Mouse (Mus musculus) forebrain, postnatal 0 days (tissue): ENCODE data around the gene Tnfsfm13. TPM values are rescaled to one million over a fixed set of nuclear protein-coding genes. Genes with fewer than 3 reads are reported as not detected.

Experiments
- ATAC-seq: fragments of 200-750 bp; cut with Nextera tagmentation; 2 replicates; pipeline ENCODE4 v1.8.0; 2017; ENCODE audit warnings: mild to moderate bottlenecking, moderate library complexity
- DNase-seq: peaks from one replicate; pipeline ENCODE4 v3.0.0-alpha.2; 2015
- H3K27ac ChIP-seq: fragments of 300-500 bp; sonication (generic); 2 replicates; pipeline ENCODE4 v1.5.1; 2014; ENCODE audit warnings: low read depth, mild to moderate bottlenecking, antibody characterized with exemption, low read length, moderate library complexity, mixed read lengths
- H3K27me3 ChIP-seq: fragments of 300-500 bp; sonication (generic); 2 replicates; pipeline ENCODE4 v1.6.1; 2014; ENCODE audit warnings: mild to moderate bottlenecking, low read length, mixed read lengths; ENCODE audit not compliant: insufficient read depth
- H3K36me3 ChIP-seq: fragments of 300-500 bp; sonication (generic); 2 replicates; pipeline ENCODE4 v1.6.1; 2014; ENCODE audit warnings: mild to moderate bottlenecking, moderate library complexity; ENCODE audit not compliant: insufficient read depth
- H3K4me1 ChIP-seq: fragments of 300-500 bp; sonication (generic); 2 replicates; pipeline ENCODE4 v1.6.1; 2014; ENCODE audit warnings: antibody characterized with exemption; ENCODE audit not compliant: insufficient read depth
- H3K4me2 ChIP-seq: fragments of 300-500 bp; sonication (generic); 2 replicates; pipeline ENCODE4 v1.6.1; 2014; ENCODE audit warnings: low read depth, mild to moderate bottlenecking, moderate library complexity
- H3K4me3 ChIP-seq: fragments of 300-500 bp; sonication (generic); 2 replicates; pipeline ENCODE4 v1.5.1; 2014; ENCODE audit warnings: low read depth, low read length, mixed read lengths
- H3K9ac ChIP-seq: fragments of 300-500 bp; sonication (generic); 2 replicates; pipeline ENCODE4 v1.6.1; 2014; ENCODE audit warnings: mild to moderate bottlenecking
- H3K9me3 ChIP-seq: fragments of 300-500 bp; sonication (generic); 2 replicates; pipeline ENCODE4 v1.6.1; 2016; ENCODE audit warnings: low read length
- CTCF ChIP-seq: sonication (generic); IDR thresholded peaks from 2 replicates; pipeline ENCODE4 v1.5.1; 2016; ENCODE audit warnings: antibody characterized with exemption, control low read depth, low read depth
- WGBS: fragments of 180-500 bp; shearing (Covaris S2); extraction: QIAGEN DNeasy Blood & Tissue Kit; methylation state at CpG from one replicate; pipeline ENCODE4 v1.1.7; 2014; 5-methylcytosine and 5-hydroxymethylcytosine counted together
- polyA plus RNA-seq: library from polyadenylated mRNA; unstranded; fragments of >200 nt; fragmentation: Nextera tagmentation; extraction: Ambion mirVana; gene quantifications from 2 replicates; pipeline ENCODE4 v1.2.1, GENCODE M21; 2015
- total RNA-seq: library from RNA; depleted of rRNA; stranded (reverse); fragments of >200 nt; gene quantifications from 2 replicates; pipeline ENCODE4 v1.2.3, GENCODE M21; 2014

Gene Tnfsfm13
- total and polyA plus RNA-seq, 2 experiments from 2014 or later: 0.95 to 2.1 TPM

- peak within 1 kb of the TSS; percentile 74 for H3K4me3 ChIP-seq
- H3K4me2 ChIP-seq: peak within 1 kb of the TSS; percentile 82
- H3K4me1 ChIP-seq: peaks cover 14% of the 10 kb centered on the region
- H3K27ac ChIP-seq: peak within 1 kb of the TSS; percentile 84
- DNase-seq (peak; percentile 99), ATAC-seq (peak; percentile 99)
- H3K9ac ChIP-seq: peak within 1 kb of the TSS; percentile 69
- H3K36me3 ChIP-seq: peaks cover 17% of the 10 kb centered on the region
- no peaks in the 10 kb centered on the region for H3K9me3 ChIP-seq
- WGBS: 2% methylated on average over 77 of the region's 80 CpGs
- no peaks in the 10 kb centered on the region for H3K27me3 ChIP-seq
- no peak for TF ChIP-seq CTCF
These were observed 14.3 kb downstream of the Tnfsfm13 start, which contains the start of gene Senp3 for GRCm38 (mm10) chr11:69681314-69682208. Gene Senp3, minus strand, starts transcription at chr11:69682084.

DNA sequence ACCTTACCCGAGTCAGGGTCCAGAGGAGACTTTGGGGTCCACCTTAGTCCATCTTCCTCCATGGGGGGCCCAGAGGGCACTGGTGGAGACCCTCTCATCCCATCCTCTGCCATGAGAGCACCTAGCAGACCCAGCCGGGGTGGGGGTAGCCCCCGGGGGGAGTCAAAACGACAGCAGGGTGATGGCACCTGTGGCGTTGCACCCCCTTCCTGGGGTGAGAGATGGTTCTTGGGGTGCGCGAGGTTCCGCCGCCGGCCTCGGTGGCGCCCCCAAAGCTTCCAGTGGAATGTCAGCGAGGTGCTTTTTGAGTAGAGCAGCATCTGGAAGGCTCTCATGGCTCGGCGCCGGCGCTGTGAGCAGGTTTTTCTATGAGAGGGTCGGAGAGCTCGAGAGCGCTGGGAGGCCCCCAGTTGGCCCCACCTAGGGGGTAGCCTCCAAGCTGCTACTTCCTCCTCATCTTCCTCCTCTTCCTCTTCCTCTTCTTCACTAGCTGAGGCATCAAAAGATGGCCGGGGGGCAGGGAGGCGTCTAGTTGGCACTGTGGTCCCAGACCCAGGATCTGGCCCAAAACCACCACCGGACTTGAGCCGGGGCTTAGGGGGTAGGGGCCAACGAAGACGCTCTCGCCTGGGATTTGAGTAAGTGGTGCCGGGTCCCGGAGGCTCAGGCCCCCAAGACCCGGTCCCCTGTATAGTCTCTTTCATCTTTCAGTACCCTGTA is 15.6 kb downstream of the Tnfsfm13 start:
- no peak for TF ChIP-seq CTCF
- peaks cover 14% of the 10 kb centered on the region for H3K4me1 ChIP-seq
- ATAC-seq (no peak), DNase-seq (no peak)
- H3K27me3 ChIP-seq: no peaks in the 10 kb centered on the region
- WGBS: 91% methylated on average over 30 of the region's 30 CpGs
- H3K9me3 ChIP-seq: no peaks in the 10 kb centered on the region
- H3K4me3 ChIP-seq: 0 out of 2 replicates have a peak overlapping the region, but pooled peaks have one; percentile 74
- H3K4me2 ChIP-seq: peak overlapping the region; percentile 82
- H3K36me3 ChIP-seq: peaks cover 29% of the 10 kb centered on the region
- peak overlapping the region; percentile 69; the same call in 1 of the 2 replicates for H3K9ac ChIP-seq
- H3K27ac ChIP-seq: no peak overlapping the region

- no peak overlapping the region for H3K9ac ChIP-seq
- 91% methylated on average over 2 of the region's 2 CpGs for WGBS
- H3K27ac ChIP-seq: no peak overlapping the region
- no peak for ATAC-seq
- peaks cover 40% of the 10 kb centered on the region for H3K36me3 ChIP-seq
- H3K27me3 ChIP-seq: no peaks in the 10 kb centered on the region
- H3K4me2 ChIP-seq: no peak overlapping the region
- DNase-seq: no peak
- H3K4me1 ChIP-seq: peaks cover 14% of the 10 kb centered on the region
- H3K9me3 ChIP-seq: no peaks in the 10 kb centered on the region
- no peak overlapping the region for H3K4me3 ChIP-seq
- no peak for TF ChIP-seq CTCF
These were observed 16.8 kb downstream of the Tnfsfm13 start for GRCm38 (mm10) chr11:69679144-69679543.

DNA sequence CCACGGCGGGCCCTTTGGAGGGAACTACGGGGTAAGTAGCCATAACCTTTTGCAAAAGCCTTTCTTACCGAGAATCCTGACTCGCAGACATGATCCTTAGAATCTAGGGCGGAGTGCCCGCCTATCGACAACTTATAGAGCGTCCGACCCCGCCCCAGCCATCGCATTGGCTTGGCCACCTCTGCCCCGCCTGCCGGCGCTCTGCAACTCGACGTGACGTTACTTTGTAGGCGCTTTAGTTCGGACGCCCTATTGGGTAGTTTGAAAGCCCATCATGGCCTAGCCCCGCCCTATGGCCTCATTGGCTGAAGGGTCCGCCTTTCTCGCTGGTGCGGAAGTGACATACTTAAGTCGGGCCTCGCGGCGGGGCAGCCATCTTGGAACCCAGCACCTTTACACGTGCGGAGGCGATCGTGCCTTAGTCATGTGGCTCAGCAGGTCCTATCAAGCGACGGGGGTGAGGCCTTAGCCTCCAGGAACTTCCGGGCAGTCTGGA is 23.6 kb downstream of the Tnfsfm13 start, which contains the start of gene Eif4a1:
Gene Eif4a1, minus strand, starts transcription at position 213 of the 496 bp plus-strand sequence.
- Histone ChIP-seq H3K4me3 (peak within 1 kb of the TSS; percentile 100), H3K9me3 (no peaks in the 10 kb centered on the region), H3K27me3 (no peaks in the 10 kb centered on the region), H3K9ac (peak within 1 kb of the TSS; percentile 99), H3K4me1 (peaks cover 17% of the 10 kb centered on the region), H3K4me2 (peak within 1 kb of the TSS; percentile 87), H3K36me3 (peaks cover 63% of the 10 kb centered on the region), H3K27ac (peak within 1 kb of the TSS; percentile 98)
- ATAC-seq (peak; percentile 94), DNase-seq (peak; percentile 100)
- under 1% methylated on average over 36 of the region's 36 CpGs for WGBS
- no peak; the same call in 1 of the 2 replicates for TF ChIP-seq CTCF

GRCm38 (mm10) chr11:69671726-69672124 is 24.2 kb downstream of the Tnfsfm13 start:
- TF ChIP-seq CTCF: no peak
- Histone ChIP-seq H3K4me3 (peak overlapping the region; percentile 100), H3K4me2 (peak overlapping the region; percentile 87), H3K9ac (peak overlapping the region; percentile 99), H3K4me1 (peaks cover 17% of the 10 kb centered on the region), H3K36me3 (peaks cover 65% of the 10 kb centered on the region), H3K27ac (peak overlapping the region; percentile 98), H3K27me3 (no peaks in the 10 kb centered on the region), H3K9me3 (no peaks in the 10 kb centered on the region)
- peak; percentile 3 for ATAC-seq
- 2% methylated on average over 41 of the region's 43 CpGs for WGBS
- DNase-seq: no peak

DNA sequence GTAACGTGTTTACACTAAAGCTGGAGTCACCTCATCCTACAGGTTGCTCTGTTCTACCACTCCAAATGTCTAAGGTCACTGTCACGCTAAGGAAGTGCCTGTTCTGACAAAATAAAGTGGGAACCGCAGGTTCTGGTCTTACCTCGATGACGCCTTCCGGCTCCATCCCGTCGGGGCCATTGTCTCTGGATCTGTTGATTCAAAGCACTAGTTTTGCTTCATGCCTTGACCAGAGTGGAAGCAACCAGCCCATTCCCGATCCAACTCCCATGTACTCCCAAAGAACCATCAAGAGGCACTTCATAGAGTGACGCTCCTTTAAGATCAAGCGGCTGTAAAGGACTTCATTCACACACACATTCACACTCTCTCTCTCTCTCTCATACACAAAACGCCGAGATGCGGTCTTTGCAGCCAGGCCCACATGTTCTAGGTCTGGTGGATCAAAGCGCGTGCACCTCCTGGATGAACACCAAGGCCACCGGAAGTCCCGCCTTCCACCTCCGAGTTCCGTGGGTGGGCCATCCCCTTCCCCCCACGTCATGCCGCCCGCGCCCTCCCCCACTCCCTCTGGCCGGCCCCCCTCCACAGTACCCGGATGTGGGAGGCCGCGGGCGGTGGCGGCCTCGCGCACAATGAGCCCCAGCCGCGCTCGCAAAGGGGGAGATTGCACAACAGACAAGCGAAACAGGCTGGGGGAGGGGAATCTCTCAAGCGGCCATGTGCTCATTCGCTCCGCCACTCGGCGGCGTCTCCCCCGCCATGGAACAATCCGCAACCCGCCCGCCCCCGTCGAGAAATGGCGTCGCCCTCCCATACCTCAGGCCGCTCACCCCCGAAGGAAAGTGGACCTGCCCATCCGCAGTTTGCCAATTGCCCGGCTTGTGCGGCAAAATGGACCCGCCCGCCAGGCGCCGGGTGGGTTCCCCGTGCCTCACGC is 24.8 kb downstream of the Tnfsfm13 start:
- Histone ChIP-seq H3K9me3 (no peaks in the 10 kb centered on the region), H3K4me3 (peak overlapping the region; percentile 100), H3K4me1 (peaks cover 17% of the 10 kb centered on the region), H3K36me3 (peaks cover 65% of the 10 kb centered on the region), H3K27me3 (no peaks in the 10 kb centered on the region), H3K4me2 (peak overlapping the region; percentile 87), H3K9ac (peak overlapping the region; percentile 99), H3K27ac (peak overlapping the region; percentile 98)
- peak; percentile 79 for ATAC-seq
- 2% methylated on average over 60 of the region's 61 CpGs for WGBS
- TF ChIP-seq CTCF: peak; percentile 36
- DNase-seq: peak; percentile 98
